Mouse (Mus musculus): Measurements from ENCODE around the gene Hipk2. TPM values are rescaled to one million over a fixed set of nuclear protein-coding genes. Genes with fewer than 3 reads are reported as not detected.

The Hipk2 gene
- polyA plus RNA-seq, 1 experiment from 2014 or later: 13.9 TPM

GRCm38 (mm10) chr6:38801252-38801651 is 74.7 kb downstream of the Hipk2 start:
- WGBS: 73% methylated on average over 1 of the region's 1 CpGs

GRCm38 (mm10) chr6:38797548-38797947 is 78.4 kb downstream of the Hipk2 start:
- no peak for ATAC-seq (ENCODE audit: insufficient number of reproducible peaks, low FRiP score, low TSS enrichment, low read depth)
- Histone ChIP-seq H3K9ac (no peak overlapping the region), H3K27ac (no peak overlapping the region), H3K9me3 (no peaks in the 10 kb centered on the region), H3K4me1 (0 out of 2 replicates have a peak, but pooled peaks cover 3% of the 10 kb centered on the region), H3K36me3 (no peaks in the 10 kb centered on the region), H3K4me3 (no peak overlapping the region), H3K4me2 (no peak overlapping the region), H3K27me3 (no peaks in the 10 kb centered on the region)
- WGBS: 76% methylated on average over 3 of the region's 3 CpGs

More at GRCm38 (mm10) chr6:38801252-38801651, 74.7 kb downstream of the Hipk2 start:
- H3K4me2 ChIP-seq: no peak overlapping the region
- H3K4me3 ChIP-seq: no peak overlapping the region
- H3K9me3 ChIP-seq: no peaks in the 10 kb centered on the region
- H3K27me3 ChIP-seq: no peaks in the 10 kb centered on the region
- ATAC-seq (ENCODE audit: insufficient number of reproducible peaks, low FRiP score, low TSS enrichment, low read depth): no peak
- H3K36me3 ChIP-seq: peaks cover 13% of the 10 kb centered on the region; the same call in 1 of the 2 replicates
- H3K4me1 ChIP-seq: 0 out of 2 replicates have a peak, but pooled peaks cover 3% of the 10 kb centered on the region
- no peak overlapping the region for H3K9ac ChIP-seq
- no peak overlapping the region for H3K27ac ChIP-seq

GRCm38 (mm10) chr6:38796993-38797392 is 79.0 kb downstream of the Hipk2 start:
- no peak for ATAC-seq (ENCODE audit: insufficient number of reproducible peaks, low FRiP score, low TSS enrichment, low read depth)
- no peaks in the 10 kb centered on the region for H3K9me3 ChIP-seq
- no peak overlapping the region for H3K9ac ChIP-seq
- H3K36me3 ChIP-seq: no peaks in the 10 kb centered on the region
- H3K4me2 ChIP-seq: no peak overlapping the region
- H3K27ac ChIP-seq: no peak overlapping the region
- no peak overlapping the region for H3K4me3 ChIP-seq
- H3K27me3 ChIP-seq: no peaks in the 10 kb centered on the region
- 0 out of 2 replicates have a peak, but pooled peaks cover 3% of the 10 kb centered on the region for H3K4me1 ChIP-seq

GRCm38 (mm10) chr6:38796388-38796787 is 79.6 kb downstream of the Hipk2 start:
- no peak overlapping the region for H3K4me3 ChIP-seq
- no peaks in the 10 kb centered on the region for H3K9me3 ChIP-seq
- no peaks in the 10 kb centered on the region for H3K27me3 ChIP-seq
- no peaks in the 10 kb centered on the region for H3K36me3 ChIP-seq
- whole genome bisulfite sequencing: 91% methylated on average over 1 of the region's 1 CpGs
- H3K27ac ChIP-seq: no peak overlapping the region
- no peak overlapping the region for H3K4me2 ChIP-seq
- 0 out of 2 replicates have a peak, but pooled peaks cover 3% of the 10 kb centered on the region for H3K4me1 ChIP-seq
- no peak for ATAC-seq (ENCODE audit: insufficient number of reproducible peaks, low FRiP score, low TSS enrichment, low read depth)
- H3K9ac ChIP-seq: no peak overlapping the region

GRCm38 (mm10) chr6:38795096-38795816 is 80.7 kb downstream of the Hipk2 start:
- Histone ChIP-seq H3K36me3 (no peaks in the 10 kb centered on the region), H3K27ac (no peak overlapping the region), H3K9me3 (no peaks in the 10 kb centered on the region), H3K9ac (no peak overlapping the region), H3K4me2 (no peak overlapping the region), H3K27me3 (no peaks in the 10 kb centered on the region), H3K4me3 (no peak overlapping the region), H3K4me1 (0 out of 2 replicates have a peak, but pooled peaks cover 3% of the 10 kb centered on the region)
- 79% methylated on average over 3 of the region's 3 CpGs for WGBS
- no peak for ATAC-seq (ENCODE audit: insufficient number of reproducible peaks, low FRiP score, low TSS enrichment, low read depth)

- Histone ChIP-seq H3K36me3 (no peaks in the 10 kb centered on the region), H3K4me2 (no peak overlapping the region), H3K27ac (no peak overlapping the region), H3K9ac (no peak overlapping the region), H3K9me3 (no peaks in the 10 kb centered on the region), H3K27me3 (no peaks in the 10 kb centered on the region), H3K4me3 (no peak overlapping the region), H3K4me1 (0 out of 2 replicates have a peak, but pooled peaks cover 5% of the 10 kb centered on the region)
- 75% methylated on average over 3 of the region's 3 CpGs for WGBS
- ATAC-seq (ENCODE audit: insufficient number of reproducible peaks, low FRiP score, low TSS enrichment, low read depth): no peak
Measured at GRCm38 (mm10) chr6:38792966-38793365, 83.0 kb downstream of the Hipk2 start.

- 0 out of 2 replicates have a peak, but pooled peaks cover 5% of the 10 kb centered on the region for H3K4me1 ChIP-seq
- H3K27me3 ChIP-seq: no peaks in the 10 kb centered on the region
- H3K36me3 ChIP-seq: no peaks in the 10 kb centered on the region
- ATAC-seq (ENCODE audit: insufficient number of reproducible peaks, low FRiP score, low TSS enrichment, low read depth): no peak
- no peak overlapping the region for H3K4me3 ChIP-seq
- WGBS: 86% methylated on average over 5 of the region's 5 CpGs
- H3K4me2 ChIP-seq: no peak overlapping the region
- H3K27ac ChIP-seq: no peak overlapping the region
- H3K9me3 ChIP-seq: no peaks in the 10 kb centered on the region
- no peak overlapping the region for H3K9ac ChIP-seq
Measured at GRCm38 (mm10) chr6:38789221-38789810, 86.6 kb downstream of the Hipk2 start.

GRCm38 (mm10) chr6:38787811-38788509 is 88.0 kb downstream of the Hipk2 start:
- H3K9ac ChIP-seq: no peak overlapping the region
- 72% methylated on average over 6 of the region's 6 CpGs for WGBS
- no peak overlapping the region for H3K27ac ChIP-seq
- 0 out of 2 replicates have a peak, but pooled peaks cover 5% of the 10 kb centered on the region for H3K4me1 ChIP-seq
- H3K36me3 ChIP-seq: no peaks in the 10 kb centered on the region
- no peak overlapping the region for H3K4me3 ChIP-seq
- H3K4me2 ChIP-seq: no peak overlapping the region
- no peaks in the 10 kb centered on the region for H3K9me3 ChIP-seq
- no peak for ATAC-seq (ENCODE audit: insufficient number of reproducible peaks, low FRiP score, low TSS enrichment, low read depth)
- H3K27me3 ChIP-seq: no peaks in the 10 kb centered on the region

- Histone ChIP-seq H3K36me3 (no peaks in the 10 kb centered on the region), H3K27ac (no peak overlapping the region), H3K4me1 (0 out of 2 replicates have a peak, but pooled peaks cover 5% of the 10 kb centered on the region), H3K9ac (no peak overlapping the region), H3K4me2 (no peak overlapping the region), H3K4me3 (no peak overlapping the region), H3K9me3 (no peaks in the 10 kb centered on the region), H3K27me3 (no peaks in the 10 kb centered on the region)
- no peak for ATAC-seq (ENCODE audit: insufficient number of reproducible peaks, low FRiP score, low TSS enrichment, low read depth)
- WGBS: 28% methylated on average over 1 of the region's 1 CpGs
Measured at GRCm38 (mm10) chr6:38787134-38787533, 88.8 kb downstream of the Hipk2 start.

- WGBS: 77% methylated on average over 1 of the region's 1 CpGs
- ATAC-seq (ENCODE audit: insufficient number of reproducible peaks, low FRiP score, low TSS enrichment, low read depth): no peak
Measured at GRCm38 (mm10) chr6:38785747-38786146, 90.2 kb downstream of the Hipk2 start.

GRCm38 (mm10) chr6:38779411-38779810 is 96.6 kb downstream of the Hipk2 start:
- Histone ChIP-seq H3K27ac (no peak overlapping the region), H3K9ac (no peak overlapping the region), H3K27me3 (no peaks in the 10 kb centered on the region), H3K4me2 (no peak overlapping the region), H3K4me3 (no peak overlapping the region), H3K4me1 (no peaks in the 10 kb centered on the region), H3K9me3 (no peaks in the 10 kb centered on the region), H3K36me3 (no peaks in the 10 kb centered on the region)
- no peak for ATAC-seq (ENCODE audit: insufficient number of reproducible peaks, low FRiP score, low TSS enrichment, low read depth)
- WGBS: 89% methylated on average over 7 of the region's 7 CpGs

More at GRCm38 (mm10) chr6:38785747-38786146, 90.2 kb downstream of the Hipk2 start:
- Histone ChIP-seq H3K4me3 (no peak overlapping the region), H3K4me2 (no peak overlapping the region), H3K27ac (no peak overlapping the region), H3K27me3 (no peaks in the 10 kb centered on the region), H3K36me3 (no peaks in the 10 kb centered on the region), H3K4me1 (0 out of 2 replicates have a peak, but pooled peaks cover 5% of the 10 kb centered on the region), H3K9ac (no peak overlapping the region), H3K9me3 (no peaks in the 10 kb centered on the region)

GRCm38 (mm10) chr6:38778887-38779286 is 97.1 kb downstream of the Hipk2 start:
- Histone ChIP-seq H3K9me3 (no peaks in the 10 kb centered on the region), H3K4me1 (no peaks in the 10 kb centered on the region), H3K4me2 (no peak overlapping the region), H3K27ac (no peak overlapping the region), H3K27me3 (no peaks in the 10 kb centered on the region), H3K4me3 (no peak overlapping the region), H3K9ac (no peak overlapping the region), H3K36me3 (no peaks in the 10 kb centered on the region)
- no peak for ATAC-seq (ENCODE audit: insufficient number of reproducible peaks, low FRiP score, low TSS enrichment, low read depth)

Measured in limb, embryonic 15.5 days (tissue).